Mouse (Mus musculus): ENCODE results near the gene Grid1.

DNA sequence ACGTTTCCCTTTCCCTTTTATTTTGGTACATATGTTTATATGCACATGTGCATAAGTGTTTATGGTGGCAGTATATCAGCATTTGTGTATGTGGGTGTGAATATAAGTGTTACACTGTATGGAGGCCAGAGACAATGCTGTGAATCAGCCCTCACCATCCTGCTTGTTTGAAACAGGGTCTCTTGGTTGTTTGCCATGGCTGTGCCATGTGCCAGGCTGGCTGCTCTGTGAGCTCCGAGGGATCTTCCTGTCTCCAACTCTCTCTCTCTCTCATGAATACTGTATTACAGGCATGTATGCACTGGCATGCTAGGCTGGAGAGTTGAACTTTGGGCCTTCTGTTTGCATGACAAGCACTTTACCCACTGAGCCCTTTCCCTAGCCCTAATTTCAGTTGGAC, 315.1 kb downstream of the Grid1 start:
- TF ChIP-seq GATA1 (IDR thresholded peaks at IDR 0.05; ENCODE audit: borderline replicate concordance, low read length) (no peak), GATA2 (IDR thresholded peaks at IDR 0.05; ENCODE audit: borderline replicate concordance, low read depth, low read length) (no peak)
